Mouse (Mus musculus): ENCODE data around the gene Fzd10. TPM values are rescaled to one million over a fixed set of nuclear protein-coding genes. Genes with fewer than 3 reads are reported as not detected.

Gene Fzd10
- total and polyA plus RNA-seq, 2 experiments from 2014 or later: 2.7 to 22.1 TPM

DNA sequence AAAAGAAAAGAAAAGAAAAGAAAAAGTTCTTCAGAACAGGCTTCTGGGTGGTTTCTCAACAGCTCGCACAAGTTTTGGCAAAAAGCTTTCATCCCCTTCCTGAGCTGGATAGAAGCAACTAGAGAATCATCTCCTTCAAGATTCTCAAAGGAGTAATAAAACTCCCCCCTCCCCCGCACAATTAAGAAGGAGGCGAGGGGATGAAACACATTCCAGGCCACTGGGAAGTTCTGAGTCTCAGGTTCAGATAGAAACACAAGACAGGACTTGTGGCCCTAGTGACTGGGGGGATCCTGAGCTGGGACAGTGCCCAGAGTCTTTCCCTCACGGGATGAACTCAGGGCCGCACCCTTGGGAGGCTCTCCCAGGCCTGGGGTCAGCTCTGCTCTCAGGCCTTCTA is 30.6 kb upstream of the Fzd10 start:
- Histone ChIP-seq H3K27me3 (ENCODE audit: insufficient read depth, low read length) (no peaks in the 10 kb centered on the region), H3K36me3 (ENCODE audit: insufficient read depth, low read length) (no peaks in the 10 kb centered on the region), H3K4me1 (ENCODE audit: insufficient read depth, low read length) (no peaks in the 10 kb centered on the region), H3K9me3 (ENCODE audit: low read length) (no peaks in the 10 kb centered on the region), H3K4me2 (ENCODE audit: low read depth, low read length) (no peak overlapping the region), H3K9ac (replicated peaks; ENCODE audit: low read length) (no peak overlapping the region), H3K4me3 (ENCODE audit: low read length) (no peak overlapping the region), H3K27ac (no peak overlapping the region)
- no peak for TF ChIP-seq CTCF (IDR thresholded peaks at IDR 0.05; ENCODE audit: low read depth)
- DNase-seq (ENCODE audit: low spot score) (no peak), ATAC-seq (no peak)
- 70% methylated on average over 5 of the region's 5 CpGs for WGBS

DNA sequence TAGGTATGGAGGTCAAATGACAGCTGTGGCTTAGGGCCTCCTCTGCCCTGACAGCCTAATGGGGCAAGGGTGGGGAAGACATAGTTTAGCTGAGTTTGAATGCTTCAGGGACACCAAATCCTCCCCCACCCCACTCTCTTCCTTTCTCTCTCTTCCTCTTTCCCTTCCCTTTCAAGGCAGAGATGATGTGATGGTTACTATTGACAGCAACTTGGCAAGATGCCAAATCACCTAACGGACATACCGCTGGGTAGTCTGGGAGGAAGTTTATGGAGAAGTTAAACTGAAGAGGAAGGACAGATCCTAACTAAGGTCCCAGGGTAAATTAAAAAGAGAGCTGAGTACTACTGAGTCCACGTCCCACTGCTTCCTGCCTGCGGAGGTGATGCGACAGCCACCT is 29.8 kb upstream of the Fzd10 start:
- H3K4me1 ChIP-seq (ENCODE audit: insufficient read depth, low read length): peaks cover 4% of the 10 kb centered on the region; the same call in 1 of the 2 replicates
- 67% methylated on average over 5 of the region's 5 CpGs for whole genome bisulfite sequencing
- H3K4me2 ChIP-seq (ENCODE audit: low read depth, low read length): no peak overlapping the region
- ATAC-seq: no peak
- no peak for TF ChIP-seq CTCF (IDR thresholded peaks at IDR 0.05; ENCODE audit: low read depth)
- no peak overlapping the region for H3K4me3 ChIP-seq (ENCODE audit: low read length)
- no peak overlapping the region for H3K9ac ChIP-seq (replicated peaks; ENCODE audit: low read length)
- H3K36me3 ChIP-seq (ENCODE audit: insufficient read depth, low read length): no peaks in the 10 kb centered on the region
- no peak overlapping the region for H3K27ac ChIP-seq
- DNase-seq (ENCODE audit: low spot score): no peak
- H3K27me3 ChIP-seq (ENCODE audit: insufficient read depth, low read length): no peaks in the 10 kb centered on the region
- H3K9me3 ChIP-seq (ENCODE audit: low read length): no peaks in the 10 kb centered on the region

DNA sequence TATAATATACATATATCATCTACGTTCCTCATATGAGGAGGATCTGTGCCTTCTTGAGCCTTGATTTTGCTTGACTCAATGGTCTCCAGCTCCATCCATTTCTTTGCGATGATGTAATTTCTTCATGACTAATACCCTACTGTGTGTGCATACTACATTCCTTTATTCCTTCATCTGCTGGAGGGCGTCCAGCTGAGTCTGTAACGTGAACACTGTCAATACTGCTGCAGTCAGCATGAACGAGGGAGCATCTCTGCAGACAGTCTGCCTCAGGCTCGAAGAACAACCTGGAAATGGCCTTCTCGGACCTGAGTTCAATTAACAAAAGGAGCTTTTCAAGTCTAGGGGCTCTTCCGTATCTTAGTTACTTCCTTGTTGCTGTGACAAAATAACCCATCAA is 28.9 kb upstream of the Fzd10 start:
- Histone ChIP-seq H3K27me3 (ENCODE audit: insufficient read depth, low read length) (no peaks in the 10 kb centered on the region), H3K27ac (no peak overlapping the region), H3K4me2 (ENCODE audit: low read depth, low read length) (no peak overlapping the region), H3K36me3 (ENCODE audit: insufficient read depth, low read length) (no peaks in the 10 kb centered on the region), H3K4me3 (ENCODE audit: low read length) (no peak overlapping the region), H3K9me3 (ENCODE audit: low read length) (no peaks in the 10 kb centered on the region), H3K9ac (replicated peaks; ENCODE audit: low read length) (no peak overlapping the region), H3K4me1 (ENCODE audit: insufficient read depth, low read length) (peaks cover 4% of the 10 kb centered on the region; the same call in 1 of the 2 replicates)
- no peak for ATAC-seq
- 45% methylated on average over 8 of the region's 8 CpGs for whole genome bisulfite sequencing
- no peak for TF ChIP-seq CTCF (IDR thresholded peaks at IDR 0.05; ENCODE audit: low read depth)
- DNase-seq (ENCODE audit: low spot score): no peak

DNA sequence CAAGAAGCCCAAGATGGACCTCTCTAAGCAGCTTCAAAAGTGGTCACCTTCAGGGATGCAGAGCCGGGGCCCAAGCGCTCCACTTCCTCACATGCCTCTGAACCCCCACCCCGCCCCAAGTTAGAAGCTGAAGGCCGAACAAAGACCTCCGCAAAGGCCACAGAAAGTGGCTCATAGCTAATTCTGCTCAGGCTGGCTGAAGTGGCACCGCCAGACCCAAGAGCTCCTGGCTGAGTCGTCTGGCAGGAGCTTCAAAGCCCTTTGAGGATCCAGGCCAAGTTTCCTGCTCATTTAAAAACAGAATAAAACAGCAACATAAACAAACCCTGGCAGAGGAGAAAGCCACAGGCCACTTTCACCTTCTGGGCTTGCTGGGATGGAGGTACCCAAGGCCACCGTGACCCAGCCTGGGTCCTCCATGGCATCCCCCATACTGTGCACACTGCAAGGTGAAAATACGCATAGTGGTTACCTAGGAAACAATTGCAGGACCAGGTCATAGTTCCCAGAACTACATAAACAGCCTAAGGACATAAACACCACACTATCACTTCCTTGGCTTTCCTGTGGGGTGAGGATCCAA is 24.6 kb upstream of the Fzd10 start:
- Histone ChIP-seq H3K4me2 (ENCODE audit: low read depth, low read length) (no peak overlapping the region), H3K9ac (replicated peaks; ENCODE audit: low read length) (no peak overlapping the region), H3K36me3 (ENCODE audit: insufficient read depth, low read length) (no peaks in the 10 kb centered on the region), H3K27ac (no peak overlapping the region; the same call in 1 of the 2 replicates), H3K4me3 (ENCODE audit: low read length) (no peak overlapping the region), H3K4me1 (ENCODE audit: insufficient read depth, low read length) (peaks cover 4% of the 10 kb centered on the region; the same call in 1 of the 2 replicates), H3K27me3 (ENCODE audit: insufficient read depth, low read length) (no peaks in the 10 kb centered on the region), H3K9me3 (ENCODE audit: low read length) (no peaks in the 10 kb centered on the region)
- WGBS: 36% methylated on average over 9 of the region's 9 CpGs
- no peak for TF ChIP-seq CTCF (IDR thresholded peaks at IDR 0.05; ENCODE audit: low read depth)
- DNase-seq (ENCODE audit: low spot score) (peak; percentile 76), ATAC-seq (peak; percentile 78)

DNA sequence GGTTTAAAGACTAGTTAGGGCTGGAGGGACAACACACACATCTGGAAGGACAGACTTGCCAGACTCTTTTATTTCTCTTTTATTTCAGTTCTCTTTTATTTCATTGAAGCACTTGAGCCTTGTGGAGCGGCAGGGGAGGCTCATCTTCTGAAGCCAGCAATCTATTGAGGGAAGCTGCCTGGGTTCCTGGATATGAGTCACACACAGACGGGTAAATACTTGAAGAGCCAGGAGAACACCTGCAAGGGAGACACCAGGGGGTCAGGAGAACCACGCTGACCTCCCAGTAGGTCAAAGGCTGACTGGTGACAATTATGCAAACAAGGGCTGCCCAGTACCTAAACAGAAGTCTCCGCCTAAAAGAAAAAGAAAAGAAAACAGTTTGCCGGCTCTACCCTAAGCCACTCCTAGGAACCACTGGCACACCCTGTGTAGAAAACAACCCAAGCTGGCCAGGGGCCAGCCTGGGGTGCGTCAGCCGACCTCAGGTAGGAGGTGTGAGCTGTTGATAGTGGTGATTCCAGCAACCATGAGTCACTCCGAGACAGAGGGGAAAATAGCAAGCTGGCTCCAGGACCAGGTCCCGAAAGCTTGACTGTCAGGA is 21.5 kb upstream of the Fzd10 start:
- ATAC-seq: no peak
- Histone ChIP-seq H3K4me2 (ENCODE audit: low read depth, low read length) (no peak overlapping the region), H3K4me1 (ENCODE audit: insufficient read depth, low read length) (peaks cover 4% of the 10 kb centered on the region; the same call in 1 of the 2 replicates), H3K36me3 (ENCODE audit: insufficient read depth, low read length) (no peaks in the 10 kb centered on the region), H3K27ac (no peak overlapping the region), H3K4me3 (ENCODE audit: low read length) (no peak overlapping the region), H3K9me3 (ENCODE audit: low read length) (no peaks in the 10 kb centered on the region), H3K27me3 (ENCODE audit: insufficient read depth, low read length) (no peaks in the 10 kb centered on the region), H3K9ac (replicated peaks; ENCODE audit: low read length) (no peak overlapping the region)
- no peak for DNase-seq (ENCODE audit: low spot score)
- WGBS: 39% methylated on average over 9 of the region's 9 CpGs
- TF ChIP-seq CTCF (IDR thresholded peaks at IDR 0.05; ENCODE audit: low read depth): no peak

DNA sequence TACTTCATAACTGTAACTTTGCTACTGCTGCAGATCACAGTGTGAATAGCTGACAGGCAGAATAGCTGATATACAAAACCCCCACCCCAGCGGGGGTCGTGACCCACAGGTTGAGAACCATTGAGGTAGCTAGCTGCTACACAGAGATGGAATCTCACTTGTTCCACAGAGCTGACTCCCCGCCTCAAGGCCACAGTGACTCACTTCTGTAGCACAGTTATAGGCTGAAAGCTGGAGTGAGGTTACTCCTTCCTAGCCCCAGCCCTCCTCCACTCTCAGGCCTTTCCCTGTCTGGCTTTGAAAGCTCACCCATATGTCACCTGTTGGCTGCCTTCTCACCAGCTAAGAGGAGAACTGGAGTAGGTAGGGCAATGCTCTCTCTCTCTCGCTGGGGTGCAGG is 19.7 kb upstream of the Fzd10 start:
- Histone ChIP-seq H3K9me3 (ENCODE audit: low read length) (no peaks in the 10 kb centered on the region), H3K4me2 (ENCODE audit: low read depth, low read length) (no peak overlapping the region), H3K27me3 (ENCODE audit: insufficient read depth, low read length) (no peaks in the 10 kb centered on the region), H3K36me3 (ENCODE audit: insufficient read depth, low read length) (no peaks in the 10 kb centered on the region), H3K4me1 (ENCODE audit: insufficient read depth, low read length) (no peaks in the 10 kb centered on the region), H3K27ac (no peak overlapping the region), H3K4me3 (ENCODE audit: low read length) (no peak overlapping the region), H3K9ac (replicated peaks; ENCODE audit: low read length) (no peak overlapping the region)
- no peak for TF ChIP-seq CTCF (IDR thresholded peaks at IDR 0.05; ENCODE audit: low read depth)
- 61% methylated on average over 4 of the region's 4 CpGs for WGBS
- no peak for DNase-seq (ENCODE audit: low spot score)
- ATAC-seq: no peak

DNA sequence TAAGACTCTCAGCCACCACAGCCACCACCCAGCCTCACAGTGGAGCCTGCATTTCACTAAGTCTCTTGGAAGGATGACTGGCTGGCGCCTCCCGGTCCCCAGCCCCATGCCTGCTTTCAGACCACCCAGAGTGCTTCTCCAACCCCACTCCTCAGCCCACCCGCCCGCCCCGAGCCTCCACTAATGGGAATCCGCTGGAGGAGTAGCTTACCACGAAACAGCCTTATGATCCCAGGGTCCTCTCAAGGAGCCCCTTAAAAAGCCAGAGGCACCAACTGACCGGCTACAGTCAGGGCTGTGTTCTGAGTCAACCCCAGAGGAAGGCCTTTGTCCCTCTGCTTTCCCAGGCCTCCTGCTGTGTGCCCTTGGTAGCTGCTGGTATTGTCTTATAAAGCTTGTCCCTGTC is 19.1 kb upstream of the Fzd10 start:
- H3K9me3 ChIP-seq (ENCODE audit: low read length): no peaks in the 10 kb centered on the region
- H3K27ac ChIP-seq: no peak overlapping the region
- H3K4me2 ChIP-seq (ENCODE audit: low read depth, low read length): no peak overlapping the region
- no peaks in the 10 kb centered on the region for H3K4me1 ChIP-seq (ENCODE audit: insufficient read depth, low read length)
- 25% methylated on average over 8 of the region's 8 CpGs for WGBS
- H3K27me3 ChIP-seq (ENCODE audit: insufficient read depth, low read length): no peaks in the 10 kb centered on the region
- no peak overlapping the region for H3K4me3 ChIP-seq (ENCODE audit: low read length)
- no peaks in the 10 kb centered on the region for H3K36me3 ChIP-seq (ENCODE audit: insufficient read depth, low read length)
- ATAC-seq: no peak
- TF ChIP-seq CTCF (IDR thresholded peaks at IDR 0.05; ENCODE audit: low read depth): no peak
- H3K9ac ChIP-seq (replicated peaks; ENCODE audit: low read length): no peak overlapping the region
- DNase-seq (ENCODE audit: low spot score): no peak
